ENCODE assay signal across 10 mouse cellular contexts in genomic region chr10:5305555-5305954, GRCm38 (mm10).
DNase-seq lines count a peak whose midpoint lies in the region; ATAC-seq lines count a peak whose summit lies in the region.
"Had no signal": no experiment of that assay in that cellular context is flagged by ENCODE, and none has a peak within 500 bp of the region (broad histone marks: within the 10 kb centered on the region; RNA-seq: fewer than 3 reads in every experiment).

No protein-coding gene starts in this region.

- H3K4me3 ChIP-seq in heart, embryonic 11.5 days (ENCODE audit: low read depth, low read length), result no peak overlapping the region
- no peak overlapping the region for H3K4me3 ChIP-seq in lung, embryonic 15.5 days
- H3K4me3 ChIP-seq in forebrain, embryonic 16.5 days (replicated peaks; ENCODE audit: low read length), result no peak overlapping the region
- H3K4me3 ChIP-seq: neural tube, embryonic 12.5 days had no signal

- H3K27ac ChIP-seq in heart, embryonic 11.5 days (ENCODE audit: low read depth, low read length), result no peak overlapping the region
- no peak overlapping the region for H3K27ac ChIP-seq in lung, embryonic 15.5 days
- no peak overlapping the region for H3K27ac ChIP-seq in forebrain, embryonic 16.5 days (ENCODE audit: low read length)
- H3K27ac ChIP-seq: neural tube, embryonic 12.5 days had no signal

- no peak overlapping the region for H3K9ac ChIP-seq in heart, embryonic 11.5 days (ENCODE audit: low read depth, low read length)
- H3K9ac ChIP-seq in lung, embryonic 15.5 days, result no peak overlapping the region
- H3K9ac ChIP-seq in forebrain, embryonic 16.5 days (replicated peaks; ENCODE audit: low read depth, low read length), result no peak overlapping the region
- H3K9ac ChIP-seq: neural tube, embryonic 12.5 days had no signal

- no peaks in the 10 kb centered on the region for H3K36me3 ChIP-seq in heart, embryonic 11.5 days (ENCODE audit: control insufficient read depth, insufficient read depth, low read length)
- no peaks in the 10 kb centered on the region for H3K36me3 ChIP-seq in lung, embryonic 15.5 days
- H3K36me3 ChIP-seq in forebrain, embryonic 16.5 days (ENCODE audit: control insufficient read depth, insufficient read depth), result no peaks in the 10 kb centered on the region
- H3K36me3 ChIP-seq: neural tube, embryonic 12.5 days had no signal

- no peak overlapping the region for H3K4me2 ChIP-seq in heart, embryonic 11.5 days
- H3K4me2 ChIP-seq in lung, embryonic 15.5 days, result no peak overlapping the region
- H3K4me2 ChIP-seq in forebrain, embryonic 16.5 days (ENCODE audit: low read length), result no peak overlapping the region
- H3K4me2 ChIP-seq: neural tube, embryonic 12.5 days had no signal

- WGBS in heart, embryonic 11.5 days (ENCODE audit: insufficient replicate concordance), result 36% methylated on average over 6 of the region's 6 CpGs
- 21% methylated on average over 6 of the region's 6 CpGs for WGBS in lung, embryonic 15.5 days
- WGBS in forebrain, embryonic 16.5 days, result 57% methylated on average over 6 of the region's 6 CpGs

- no peak for ATAC-seq in heart, embryonic 11.5 days (replicated peaks; ENCODE audit: insufficient number of reproducible peaks, low FRiP score, low TSS enrichment)
- 0 out of 2 replicates have a peak, but pooled peaks have one; percentile 43 for ATAC-seq in lung, embryonic 15.5 days (ENCODE audit: borderline replicate concordance, extremely low read depth, low FRiP score, low TSS enrichment)
- no peak for ATAC-seq in forebrain, embryonic 16.5 days

- H3K27me3 ChIP-seq in heart, embryonic 11.5 days (ENCODE audit: control insufficient read depth, insufficient read depth, low read length), result no peaks in the 10 kb centered on the region
- no peaks in the 10 kb centered on the region for H3K27me3 ChIP-seq in lung, embryonic 15.5 days
- H3K27me3 ChIP-seq in forebrain, embryonic 16.5 days (replicated peaks; ENCODE audit: control insufficient read depth, insufficient read depth, low read length), result no peaks in the 10 kb centered on the region
- H3K27me3 ChIP-seq: neural tube, embryonic 12.5 days had no signal

- H3K9me3 ChIP-seq in heart, embryonic 11.5 days (replicated peaks; ENCODE audit: control insufficient read depth, low read length), result no peaks in the 10 kb centered on the region
- H3K9me3 ChIP-seq in lung, embryonic 15.5 days, result no peaks in the 10 kb centered on the region
- H3K9me3 ChIP-seq in forebrain, embryonic 16.5 days (ENCODE audit: control insufficient read depth, low read length), result no peaks in the 10 kb centered on the region
- H3K9me3 ChIP-seq: neural tube, embryonic 12.5 days had no signal

- no peaks in the 10 kb centered on the region for H3K4me1 ChIP-seq in heart, embryonic 11.5 days (ENCODE audit: control insufficient read depth, insufficient read depth, low read length)
- peaks cover 6% of the 10 kb centered on the region for H3K4me1 ChIP-seq in lung, embryonic 15.5 days
- H3K4me1 ChIP-seq in forebrain, embryonic 16.5 days (replicated peaks; ENCODE audit: control insufficient read depth, insufficient read depth, low read length), result no peaks in the 10 kb centered on the region

- peak; percentile 93 for DNase-seq in heart, adult 11 months
- peak; percentile 16 for DNase-seq in 416B (ENCODE audit: low read depth)
- peak; percentile 90 for DNase-seq in fibroblast of lung, adult 2 months (ENCODE audit: low read depth)
- DNase-seq in right cerebral cortex, postnatal 10 days (ENCODE audit: low spot score in 2 of 2), result no peak
- DNase-seq in spleen, postnatal 4 days (ENCODE audit: low spot score in 2 of 2), result no peak
- DNase-seq: cerebellum, adult 2 months had no signal

Comparison
In these comparisons a context has a peak if more than half of its experiments do, and no peak if none do; other contexts are left out.
1. DNase-seq: peak in heart, adult 11 months (single experiment), 416B (single experiment) and fibroblast of lung, adult 2 months (single experiment); none in right cerebral cortex, postnatal 10 days (0 of 2) and spleen, postnatal 4 days (0 of 2).